ENCODE assay signal across 8 mouse cellular contexts in the genomic region with DNA sequence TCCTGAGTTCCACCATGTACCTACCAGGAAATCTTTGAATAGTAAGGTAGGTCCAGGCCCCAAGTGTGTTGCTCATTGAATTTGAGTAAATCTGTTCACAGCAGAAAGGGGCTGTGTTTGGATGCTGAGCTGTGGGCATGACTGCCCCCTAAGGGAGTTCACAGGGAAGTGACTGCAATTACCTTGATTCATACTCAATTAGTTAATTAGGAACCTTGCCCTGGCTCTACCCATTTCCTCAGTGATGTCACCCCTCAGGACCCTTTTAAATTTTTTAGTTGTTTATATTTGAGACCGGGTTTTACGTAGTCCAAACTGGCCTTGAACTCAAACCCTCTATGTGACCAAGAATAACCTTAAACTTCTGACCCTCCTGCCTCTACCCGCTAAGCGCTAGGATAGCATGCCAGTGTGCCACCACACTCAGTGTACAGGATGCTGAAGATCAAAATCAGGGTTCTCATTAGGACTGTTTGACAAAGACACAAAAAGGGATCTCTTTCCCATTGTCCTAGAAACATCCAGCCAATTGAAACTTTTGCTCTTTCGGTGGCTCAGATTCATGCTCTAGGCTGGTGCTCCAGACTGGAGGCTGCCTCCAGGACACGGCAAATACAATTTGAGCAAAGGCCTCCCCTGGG. TPM values are rescaled to one million over a fixed set of nuclear protein-coding genes. Genes with fewer than 3 reads are reported as not detected.
DNase-seq lines count a peak whose midpoint lies in the region; ATAC-seq and TF ChIP-seq lines count a peak whose summit lies in the region.

No protein-coding gene starts in this region.

- H3K9me3 ChIP-seq in embryonic facial prominence, embryonic 12.5 days, result no peaks in the 10 kb centered on the region
- no peaks in the 10 kb centered on the region for H3K9me3 ChIP-seq in limb, embryonic 11.5 days (ENCODE audit: control insufficient read depth, low read length)

- peak overlapping the region; percentile 69 for H3K4me3 ChIP-seq in lung, adult 2 months (replicated peaks; ENCODE audit: extremely low read depth, low read depth, low read length)
- peak overlapping the region; percentile 64 for H3K4me3 ChIP-seq in embryonic facial prominence, embryonic 12.5 days
- peak overlapping the region; percentile 68 for H3K4me3 ChIP-seq in limb, embryonic 11.5 days (ENCODE audit: low read depth, low read length)

- H3K4me1 ChIP-seq in lung, adult 2 months (ENCODE audit: control insufficient read depth, insufficient read depth, low read length), result peaks cover 5% of the 10 kb centered on the region; the same call in 1 of the 2 replicates
- peaks cover 14% of the 10 kb centered on the region; the same call in 1 of the 2 replicates for H3K4me1 ChIP-seq in embryonic facial prominence, embryonic 12.5 days
- no peaks in the 10 kb centered on the region for H3K4me1 ChIP-seq in limb, embryonic 11.5 days (ENCODE audit: control insufficient read depth, insufficient read depth, low read length)

- ATAC-seq in embryonic facial prominence, embryonic 12.5 days (ENCODE audit: insufficient number of reproducible peaks, insufficient read depth, low FRiP score, low TSS enrichment), result peak; percentile 30
- ATAC-seq in limb, embryonic 11.5 days (ENCODE audit: insufficient number of reproducible peaks, low FRiP score, low TSS enrichment, low read depth), result peak; percentile 15; the same call in 1 of the 2 replicates
- ATAC-seq in neutrophil, adult 5-6 weeks (ENCODE audit: extremely low read depth, insufficient number of reproducible peaks, low FRiP score, poor library complexity, severe bottlenecking), result peak; percentile 51; the same call in 1 of the 2 replicates

- no peaks in the 10 kb centered on the region for H3K27me3 ChIP-seq in embryonic facial prominence, embryonic 12.5 days
- no peaks in the 10 kb centered on the region for H3K27me3 ChIP-seq in limb, embryonic 11.5 days (ENCODE audit: control insufficient read depth, insufficient read depth, low read length)

- H3K27ac ChIP-seq in embryonic facial prominence, embryonic 12.5 days, result peak overlapping the region; percentile 58
- H3K27ac ChIP-seq in limb, embryonic 11.5 days (replicated peaks; ENCODE audit: low read depth, low read length), result no peak overlapping the region

- TF ChIP-seq POLR2A in lung, adult 2 months (IDR thresholded peaks at IDR 0.05; ENCODE audit: borderline replicate concordance, extremely low read depth, low read depth, low read length), result no peak

- WGBS in lung, adult 2 months, result 9% methylated on average over 6 of the region's 6 CpGs
- 8% methylated on average over 6 of the region's 6 CpGs for WGBS in embryonic facial prominence, embryonic 12.5 days
- WGBS in limb, embryonic 11.5 days, result 16% methylated on average over 6 of the region's 6 CpGs

- TF ChIP-seq CTCF in lung, adult 2 months (IDR thresholded peaks at IDR 0.05; ENCODE audit: insufficient read depth, low read length), result peak; percentile 41

- peak overlapping the region; percentile 88 for H3K4me2 ChIP-seq in embryonic facial prominence, embryonic 12.5 days (replicated peaks)
- H3K4me2 ChIP-seq in limb, embryonic 11.5 days (ENCODE audit: low read depth, severe bottlenecking), result peak overlapping the region; percentile 81

- H3K36me3 ChIP-seq in embryonic facial prominence, embryonic 12.5 days, result no peaks in the 10 kb centered on the region
- H3K36me3 ChIP-seq in limb, embryonic 11.5 days (ENCODE audit: control insufficient read depth, insufficient read depth, low read length), result no peaks in the 10 kb centered on the region; the same call in 1 of the 2 replicates

- peak overlapping the region; percentile 75; the same call in 1 of the 2 replicates for H3K9ac ChIP-seq in embryonic facial prominence, embryonic 12.5 days
- peak overlapping the region; percentile 81; the same call in 1 of the 2 replicates for H3K9ac ChIP-seq in limb, embryonic 11.5 days (ENCODE audit: low read length)

- DNase-seq in lung, adult 2 months, result no peak
- DNase-seq in lung, postnatal 36 days, result no peak
- DNase-seq in limb, embryonic 11.5 days (ENCODE audit: low spot score), result peak; percentile 33
- DNase-seq in yolk sac, embryonic 10.5 days (ENCODE audit: low spot score), result no peak
- no peak for DNase-seq in natural killer cell, adult 2 months (ENCODE audit: low spot score in 2 of 2)
- no peak for DNase-seq in ovary, adult 18-20 months (ENCODE audit: low spot score)

RNA-seq across cellular contexts. Expression of gene Rasl11a, which starts 0.5 kb away (rescaled TPM):
- polyA plus RNA-seq in lung, adult 2 months (2012; rRNA removed), result 20.5 and 26.7 TPM in 2 replicates
- polyA plus RNA-seq in embryonic facial prominence, embryonic 12.5 days (2016; fragmentation: Nextera tagmentation; extraction: Ambion mirVana), result 17.2 and 18.8 TPM in 2 replicates
- 23.5 and 23.9 TPM in 2 replicates for polyA plus RNA-seq in limb, embryonic 11.5 days (2014; fragmentation: Nextera tagmentation; extraction: Ambion mirVana)
- not detected in 2 replicates for total RNA-seq in neutrophil, adult 5-6 weeks (2017)

RNA-seq across cellular contexts. Expression of gene Rpl21, which starts 11.7 kb away (rescaled TPM):
- 43.4 and 72.0 TPM in 2 replicates for polyA plus RNA-seq in lung, adult 2 months (2012; rRNA removed)
- 521 and 529 TPM in 2 replicates for polyA plus RNA-seq in embryonic facial prominence, embryonic 12.5 days (2016; fragmentation: Nextera tagmentation; extraction: Ambion mirVana)
- polyA plus RNA-seq in limb, embryonic 11.5 days (2014; fragmentation: Nextera tagmentation; extraction: Ambion mirVana), result 596 and 605 TPM in 2 replicates
- total RNA-seq in neutrophil, adult 5-6 weeks (2017), result 1,154 and 1,168 TPM in 2 replicates

RNA-seq across cellular contexts. Expression of gene Usp12, which starts 49.6 kb away (rescaled TPM):
- 9.8 and 14.9 TPM in 2 replicates for polyA plus RNA-seq in lung, adult 2 months (2012; rRNA removed)
- polyA plus RNA-seq in embryonic facial prominence, embryonic 12.5 days (2016; fragmentation: Nextera tagmentation; extraction: Ambion mirVana), result 17.0 and 20.3 TPM in 2 replicates
- polyA plus RNA-seq in limb, embryonic 11.5 days (2014; fragmentation: Nextera tagmentation; extraction: Ambion mirVana), result 8.6 and 10.6 TPM in 2 replicates
- total RNA-seq in neutrophil, adult 5-6 weeks (2017), result 42.4 and 51.3 TPM in 2 replicates
